Mouse (Mus musculus) forebrain, postnatal 0 days (tissue): ENCODE results near the gene Usp32. TPM values are rescaled to one million over a fixed set of nuclear protein-coding genes. Genes with fewer than 3 reads are reported as not detected.

ENCODE experiments used
- ATAC-seq: fragments of 200-750 bp; cut with Nextera tagmentation; 2 replicates; pipeline ENCODE4 v1.8.0; 2017; ENCODE audit warnings: mild to moderate bottlenecking, moderate library complexity
- DNase-seq: peaks from one replicate; pipeline ENCODE4 v3.0.0-alpha.2; 2015
- H3K27ac ChIP-seq: fragments of 300-500 bp; sonication (generic); 2 replicates; pipeline ENCODE4 v1.5.1; 2014; ENCODE audit warnings: low read depth, mild to moderate bottlenecking, antibody characterized with exemption, low read length, moderate library complexity, mixed read lengths
- H3K27me3 ChIP-seq: fragments of 300-500 bp; sonication (generic); 2 replicates; pipeline ENCODE4 v1.6.1; 2014; ENCODE audit warnings: mild to moderate bottlenecking, low read length, mixed read lengths; ENCODE audit not compliant: insufficient read depth
- H3K36me3 ChIP-seq: fragments of 300-500 bp; sonication (generic); 2 replicates; pipeline ENCODE4 v1.6.1; 2014; ENCODE audit warnings: mild to moderate bottlenecking, moderate library complexity; ENCODE audit not compliant: insufficient read depth
- H3K4me1 ChIP-seq: fragments of 300-500 bp; sonication (generic); 2 replicates; pipeline ENCODE4 v1.6.1; 2014; ENCODE audit warnings: antibody characterized with exemption; ENCODE audit not compliant: insufficient read depth
- H3K4me2 ChIP-seq: fragments of 300-500 bp; sonication (generic); 2 replicates; pipeline ENCODE4 v1.6.1; 2014; ENCODE audit warnings: low read depth, mild to moderate bottlenecking, moderate library complexity
- H3K4me3 ChIP-seq: fragments of 300-500 bp; sonication (generic); 2 replicates; pipeline ENCODE4 v1.5.1; 2014; ENCODE audit warnings: low read depth, low read length, mixed read lengths
- H3K9ac ChIP-seq: fragments of 300-500 bp; sonication (generic); 2 replicates; pipeline ENCODE4 v1.6.1; 2014; ENCODE audit warnings: mild to moderate bottlenecking
- H3K9me3 ChIP-seq: fragments of 300-500 bp; sonication (generic); 2 replicates; pipeline ENCODE4 v1.6.1; 2016; ENCODE audit warnings: low read length
- CTCF ChIP-seq: sonication (generic); IDR thresholded peaks from 2 replicates; pipeline ENCODE4 v1.5.1; 2016; ENCODE audit warnings: antibody characterized with exemption, control low read depth, low read depth
- WGBS: fragments of 180-500 bp; shearing (Covaris S2); extraction: QIAGEN DNeasy Blood & Tissue Kit; methylation state at CpG from one replicate; pipeline ENCODE4 v1.1.7; 2014; 5-methylcytosine and 5-hydroxymethylcytosine counted together
- polyA plus RNA-seq: library from polyadenylated mRNA; unstranded; fragments of >200 nt; fragmentation: Nextera tagmentation; extraction: Ambion mirVana; gene quantifications from 2 replicates; pipeline ENCODE4 v1.2.1, GENCODE M21; 2015
- total RNA-seq: library from RNA; depleted of rRNA; stranded (reverse); fragments of >200 nt; gene quantifications from 2 replicates; pipeline ENCODE4 v1.2.3, GENCODE M21; 2014

Usp32 gene
- total and polyA plus RNA-seq, 2 experiments from 2014 or later = 7.6 to 44.4 TPM

DNA sequence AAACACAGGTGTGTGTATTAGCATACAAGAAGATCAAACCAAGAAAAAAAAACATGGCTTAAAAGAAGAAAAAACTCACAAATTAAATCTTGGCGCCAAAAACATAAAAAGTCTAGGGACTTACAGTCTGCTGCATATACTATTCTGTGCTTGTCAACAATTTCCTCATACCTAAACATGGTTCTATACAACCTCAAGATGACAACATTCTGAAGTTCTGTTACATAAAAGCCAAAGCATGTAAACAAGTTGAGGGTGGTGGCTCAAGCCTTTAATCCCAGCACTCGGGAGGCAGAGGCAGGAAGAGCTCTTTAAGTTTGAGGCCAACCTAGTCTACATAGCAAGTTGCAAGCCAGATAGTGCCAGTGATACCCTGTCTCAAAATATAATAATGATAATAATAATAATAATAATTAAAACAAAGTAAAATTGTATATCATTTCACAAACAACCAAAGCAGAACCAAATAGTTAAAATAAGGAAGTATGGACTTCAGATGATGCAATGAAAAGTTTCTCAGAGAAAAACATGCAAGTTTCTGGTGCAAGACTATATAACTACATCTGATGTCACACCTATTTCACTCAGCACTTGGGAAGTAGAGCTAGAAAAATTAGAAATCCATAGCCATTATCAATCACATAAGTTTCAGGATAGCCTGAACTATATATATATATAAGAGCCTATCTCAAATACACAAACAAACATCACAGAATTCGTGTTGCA lies 16.5 kb downstream of the Usp32 start:
- 89% methylated on average over 3 of the region's 3 CpGs for WGBS
- Histone ChIP-seq H3K9ac (no peak overlapping the region), H3K36me3 (no peaks in the 10 kb centered on the region), H3K9me3 (no peaks in the 10 kb centered on the region), H3K4me3 (no peak overlapping the region), H3K27me3 (no peaks in the 10 kb centered on the region), H3K4me1 (no peaks in the 10 kb centered on the region), H3K4me2 (no peak overlapping the region), H3K27ac (no peak overlapping the region)
- ATAC-seq (no peak), DNase-seq (no peak)
- no peak for TF ChIP-seq CTCF

DNA sequence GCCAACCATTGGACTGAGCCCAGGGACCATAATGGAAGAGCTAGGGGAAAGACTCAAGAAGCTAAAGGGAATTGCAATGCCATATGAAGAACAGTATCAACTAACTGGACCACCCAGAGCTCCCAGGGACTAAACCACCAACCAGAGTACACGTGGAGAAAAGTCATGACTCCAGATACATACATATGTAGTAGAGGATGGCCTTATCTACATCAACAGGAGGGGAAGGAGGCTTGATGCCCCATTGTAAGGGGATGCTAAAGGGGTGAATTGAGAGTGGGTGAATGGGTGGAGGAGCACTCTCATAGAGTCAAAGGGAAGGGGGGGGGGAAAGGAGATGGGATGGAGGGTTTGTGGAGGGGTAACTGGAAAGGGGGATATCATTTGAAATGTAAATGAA lies 17.9 kb downstream of the Usp32 start:
- H3K36me3 ChIP-seq = no peaks in the 10 kb centered on the region
- H3K9me3 ChIP-seq = no peaks in the 10 kb centered on the region
- no peak for TF ChIP-seq CTCF
- no peak for ATAC-seq
- no peaks in the 10 kb centered on the region for H3K4me1 ChIP-seq
- H3K4me3 ChIP-seq = no peak overlapping the region
- DNase-seq = no peak
- no peak overlapping the region for H3K27ac ChIP-seq
- H3K27me3 ChIP-seq = no peaks in the 10 kb centered on the region
- H3K9ac ChIP-seq = no peak overlapping the region
- WGBS = 88% methylated on average over 1 of the region's 1 CpGs
- no peak overlapping the region for H3K4me2 ChIP-seq

DNA sequence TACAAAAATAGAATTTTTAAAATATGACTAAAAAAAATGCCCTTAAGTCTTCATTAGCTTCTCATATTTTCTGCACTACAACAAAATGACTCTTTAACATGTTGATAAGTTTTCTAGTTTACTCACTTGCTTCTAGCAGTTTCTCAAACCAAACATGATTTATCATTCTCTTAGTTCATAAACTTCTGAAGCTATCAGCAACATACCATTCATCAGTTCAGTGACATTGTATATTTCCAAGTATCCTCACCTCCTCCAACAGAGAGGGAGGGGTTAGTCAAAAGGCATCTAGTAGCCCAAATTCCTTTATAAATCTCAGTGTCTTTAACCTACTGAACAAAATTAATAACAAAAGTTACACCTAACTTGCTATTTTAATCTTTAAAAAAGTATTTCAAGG lies 22.8 kb downstream of the Usp32 start:
- no peak for TF ChIP-seq CTCF
- ATAC-seq = no peak

DNA sequence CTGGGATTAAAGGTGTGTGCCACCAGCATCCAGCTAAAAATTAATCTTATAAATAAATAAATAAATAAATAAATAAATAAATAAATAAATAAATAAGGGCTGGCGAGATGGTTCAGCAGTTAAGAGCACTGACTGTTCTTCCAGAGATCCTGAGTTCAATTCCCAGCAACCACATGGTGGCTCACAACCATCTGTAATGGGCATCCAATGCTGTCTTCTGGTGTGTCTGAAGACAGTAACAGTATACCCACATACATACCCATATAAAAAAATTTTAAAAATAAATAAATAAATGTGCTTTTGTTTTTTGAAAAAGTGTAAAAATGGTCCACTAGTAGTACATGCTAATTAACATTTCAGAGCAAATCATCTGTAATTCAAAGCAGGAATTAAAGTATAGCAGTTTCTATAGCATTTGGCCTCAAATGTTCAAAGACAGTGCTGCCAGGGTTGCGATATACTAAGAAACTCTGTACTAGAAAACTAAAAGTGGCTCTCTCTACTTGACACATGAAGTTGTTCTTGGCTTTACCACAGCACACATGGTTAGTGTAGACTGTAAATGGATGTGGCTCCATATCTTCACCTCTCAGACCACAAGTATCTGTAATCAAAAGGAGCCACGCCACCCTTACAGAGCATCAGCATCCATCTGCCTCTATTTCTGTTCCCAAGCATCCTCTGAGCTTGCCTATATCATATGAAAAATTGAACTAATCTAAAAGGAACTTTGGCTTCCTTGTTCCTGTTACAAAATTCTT lies 23.7 kb downstream of the Usp32 start:
- Histone ChIP-seq H3K9me3 (no peaks in the 10 kb centered on the region), H3K36me3 (no peaks in the 10 kb centered on the region), H3K27ac (no peak overlapping the region), H3K4me1 (no peaks in the 10 kb centered on the region), H3K27me3 (no peaks in the 10 kb centered on the region), H3K9ac (no peak overlapping the region), H3K4me2 (no peak overlapping the region), H3K4me3 (no peak overlapping the region)
- DNase-seq = no peak
- TF ChIP-seq CTCF = no peak
- WGBS = 83% methylated on average over 3 of the region's 3 CpGs
- ATAC-seq = no peak

More for the DNA sequence above, 22.8 kb downstream of the Usp32 start:
- H3K27ac ChIP-seq = no peak overlapping the region
- H3K4me3 ChIP-seq = no peak overlapping the region
- no peaks in the 10 kb centered on the region for H3K27me3 ChIP-seq
- no peak overlapping the region for H3K4me2 ChIP-seq
- H3K36me3 ChIP-seq = no peaks in the 10 kb centered on the region
- H3K4me1 ChIP-seq = no peaks in the 10 kb centered on the region
- no peak overlapping the region for H3K9ac ChIP-seq
- H3K9me3 ChIP-seq = no peaks in the 10 kb centered on the region
- DNase-seq = no peak

DNA sequence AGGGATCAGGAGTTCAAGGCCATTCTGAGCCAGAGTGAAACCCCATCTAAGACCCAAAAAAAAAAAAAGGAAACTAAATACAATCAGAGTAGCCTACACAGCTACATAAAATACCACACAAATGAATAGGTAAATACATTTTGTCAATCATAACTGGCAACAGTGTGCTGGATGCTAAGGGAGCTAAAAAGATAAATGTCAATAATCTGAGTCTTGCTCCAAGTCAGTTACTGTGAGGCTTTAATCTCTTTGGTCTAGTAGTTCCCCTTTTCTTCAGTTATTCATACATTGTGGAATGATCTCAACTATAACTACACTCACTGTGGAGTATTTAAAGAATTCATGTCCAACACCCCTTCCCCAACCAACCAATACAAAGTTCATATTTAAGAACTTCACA lies 30.0 kb downstream of the Usp32 start:
- Histone ChIP-seq H3K4me3 (no peak overlapping the region), H3K4me1 (no peaks in the 10 kb centered on the region), H3K4me2 (no peak overlapping the region), H3K36me3 (no peaks in the 10 kb centered on the region), H3K9me3 (no peaks in the 10 kb centered on the region), H3K27me3 (no peaks in the 10 kb centered on the region), H3K27ac (no peak overlapping the region), H3K9ac (no peak overlapping the region)
- no peak for TF ChIP-seq CTCF
- no peak for ATAC-seq
- no peak for DNase-seq

DNA sequence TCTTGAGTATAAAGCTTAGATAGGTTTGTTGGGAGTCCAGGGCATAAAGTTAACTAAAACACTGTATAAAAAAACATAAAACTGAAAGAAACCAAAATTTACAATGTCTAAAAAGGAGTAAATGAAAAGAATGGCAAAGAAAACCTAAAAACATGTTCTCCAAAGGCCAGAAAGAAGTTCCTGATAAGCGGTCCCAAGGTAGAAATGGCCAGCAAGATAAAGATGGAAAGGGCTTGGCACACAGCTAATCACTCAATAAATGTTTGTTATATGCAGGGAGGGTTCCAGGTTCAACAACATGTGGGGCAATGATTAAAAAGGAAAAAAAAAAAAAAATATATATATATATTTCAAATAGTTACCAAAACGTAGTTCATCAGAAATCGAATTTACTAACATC lies 32.7 kb downstream of the Usp32 start:
- Histone ChIP-seq H3K4me1 (no peaks in the 10 kb centered on the region), H3K4me3 (no peak overlapping the region), H3K4me2 (no peak overlapping the region), H3K36me3 (no peaks in the 10 kb centered on the region), H3K9me3 (no peaks in the 10 kb centered on the region), H3K27ac (no peak overlapping the region), H3K9ac (no peak overlapping the region), H3K27me3 (no peaks in the 10 kb centered on the region)
- no peak for TF ChIP-seq CTCF
- ATAC-seq = no peak
- 95% methylated on average over 3 of the region's 3 CpGs for WGBS
- DNase-seq = no peak

DNA sequence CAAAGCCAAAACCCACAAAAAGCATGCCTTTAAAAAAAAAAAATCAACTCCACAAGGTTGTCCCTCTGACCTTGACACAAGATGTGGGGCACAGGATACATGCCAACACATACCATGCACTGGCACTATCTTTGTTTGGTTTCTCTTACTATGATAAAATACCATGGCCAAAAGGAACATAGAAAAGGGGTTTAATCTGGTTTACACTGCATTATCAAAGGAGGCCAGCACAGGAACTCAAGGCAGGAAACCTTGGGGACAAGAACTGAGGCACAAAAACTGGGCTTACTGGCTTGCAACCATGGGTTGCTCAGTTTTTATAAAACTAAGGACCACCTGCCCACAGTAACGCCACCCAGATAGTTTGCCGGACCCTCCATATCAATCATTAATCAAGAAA lies 34.1 kb downstream of the Usp32 start:
- no peak overlapping the region for H3K27ac ChIP-seq
- no peaks in the 10 kb centered on the region for H3K36me3 ChIP-seq
- H3K4me2 ChIP-seq = no peak overlapping the region
- DNase-seq (no peak), ATAC-seq (no peak)
- H3K4me3 ChIP-seq = no peak overlapping the region
- 96% methylated on average over 2 of the region's 2 CpGs for WGBS
- no peak for TF ChIP-seq CTCF
- H3K9ac ChIP-seq = no peak overlapping the region
- H3K4me1 ChIP-seq = no peaks in the 10 kb centered on the region
- H3K27me3 ChIP-seq = no peaks in the 10 kb centered on the region
- H3K9me3 ChIP-seq = no peaks in the 10 kb centered on the region
